Mouse (Mus musculus) erythroblast, embryonic 14.5 days (primary cell): ENCODE data around the gene Poc1a. TPM values are rescaled to one million over a fixed set of nuclear protein-coding genes. Genes with fewer than 3 reads are reported as not detected.

Experiments
- H3K27me3 ChIP-seq: 2 replicates; pipeline ENCODE4 v1.6.1; 2012; ENCODE audit warnings: inconsistent platforms; ENCODE audit not compliant: control insufficient read depth
- H3K36me3 ChIP-seq: 2 replicates; pipeline ENCODE4 v1.6.1; 2012; ENCODE audit warnings: mild to moderate bottlenecking, inconsistent platforms; ENCODE audit not compliant: control insufficient read depth
- H3K4me1 ChIP-seq: 2 replicates; pipeline ENCODE4 v1.6.1; 2012; ENCODE audit warnings: inconsistent platforms; ENCODE audit not compliant: control insufficient read depth
- H3K4me3 ChIP-seq: replicated peaks from 2 replicates; pipeline ENCODE3; 2012; ENCODE audit warnings: moderate library complexity, mild to moderate bottlenecking, inconsistent platforms
- H3K9me3 ChIP-seq: 2 replicates; pipeline ENCODE4 v1.6.1; 2012; ENCODE audit warnings: low read length, inconsistent platforms, mixed read lengths; ENCODE audit not compliant: control insufficient read depth
- GATA1 ChIP-seq: IDR thresholded peaks from 2 replicates; pipeline ENCODE4 v1.6.1; 2012; ENCODE audit warnings: low read length, inconsistent platforms, mixed read lengths
- TAL1 ChIP-seq: IDR thresholded peaks from 3 replicates; pipeline ENCODE4 v1.6.1; 2012; ENCODE audit warnings: low read length, inconsistent platforms, mixed read lengths
- polyA plus RNA-seq: library from polyadenylated mRNA; stranded (reverse); fragments of >175 nt; gene quantifications from 2 replicates; pipeline ENCODE4 v1.2.3, GENCODE M21; 2012

Gene Poc1a
- polyA plus RNA-seq, 1 experiment, result 1.8 TPM

GRCm38 (mm10) chr9:106237878-106238277, 43.0 kb upstream of the Poc1a start:
- TF ChIP-seq TAL1 (no peak), GATA1 (no peak)
- H3K4me3 ChIP-seq, result no peak overlapping the region
- no peaks in the 10 kb centered on the region for H3K4me1 ChIP-seq
- H3K9me3 ChIP-seq, result no peaks in the 10 kb centered on the region
- H3K36me3 ChIP-seq, result peaks cover 88% of the 10 kb centered on the region
- H3K27me3 ChIP-seq, result no peaks in the 10 kb centered on the region

GRCm38 (mm10) chr9:106241541-106242164, 39.2 kb upstream of the Poc1a start:
- Histone ChIP-seq H3K9me3 (no peaks in the 10 kb centered on the region), H3K4me1 (peaks cover 4% of the 10 kb centered on the region), H3K27me3 (no peaks in the 10 kb centered on the region), H3K36me3 (peaks cover 66% of the 10 kb centered on the region), H3K4me3 (no peak overlapping the region)
- TF ChIP-seq GATA1 (no peak), TAL1 (no peak)

GRCm38 (mm10) chr9:106242813-106243488, 37.9 kb upstream of the Poc1a start:
- Histone ChIP-seq H3K36me3 (peaks cover 54% of the 10 kb centered on the region), H3K4me3 (no peak overlapping the region), H3K9me3 (no peaks in the 10 kb centered on the region), H3K27me3 (no peaks in the 10 kb centered on the region), H3K4me1 (peaks cover 17% of the 10 kb centered on the region)
- TF ChIP-seq TAL1 (no peak), GATA1 (no peak)

- no peak for TF ChIP-seq TAL1
- TF ChIP-seq GATA1, result no peak
- Histone ChIP-seq H3K9me3 (no peaks in the 10 kb centered on the region), H3K4me3 (no peak overlapping the region), H3K4me1 (peaks cover 30% of the 10 kb centered on the region), H3K36me3 (peaks cover 5% of the 10 kb centered on the region), H3K27me3 (no peaks in the 10 kb centered on the region)
Measured at GRCm38 (mm10) chr9:106249550-106249949, 31.3 kb upstream of the Poc1a start.

GRCm38 (mm10) chr9:106250245-106250644, 30.6 kb upstream of the Poc1a start:
- Histone ChIP-seq H3K4me1 (peaks cover 30% of the 10 kb centered on the region), H3K36me3 (peaks cover 1% of the 10 kb centered on the region), H3K4me3 (no peak overlapping the region), H3K27me3 (no peaks in the 10 kb centered on the region), H3K9me3 (no peaks in the 10 kb centered on the region)
- no peak for TF ChIP-seq GATA1
- no peak for TF ChIP-seq TAL1

GRCm38 (mm10) chr9:106251066-106251465, 29.8 kb upstream of the Poc1a start:
- Histone ChIP-seq H3K4me1 (peaks cover 30% of the 10 kb centered on the region), H3K9me3 (no peaks in the 10 kb centered on the region), H3K4me3 (no peak overlapping the region), H3K27me3 (no peaks in the 10 kb centered on the region), H3K36me3 (no peaks in the 10 kb centered on the region)
- TF ChIP-seq TAL1 (no peak), GATA1 (no peak)

- no peaks in the 10 kb centered on the region for H3K9me3 ChIP-seq
- H3K4me1 ChIP-seq, result peaks cover 7% of the 10 kb centered on the region
- H3K27me3 ChIP-seq, result peaks cover 2% of the 10 kb centered on the region; the same call in 1 of the 2 replicates
- H3K36me3 ChIP-seq, result no peaks in the 10 kb centered on the region
- TF ChIP-seq GATA1 (no peak), TAL1 (no peak)
- H3K4me3 ChIP-seq, result no peak overlapping the region
Measured at GRCm38 (mm10) chr9:106254001-106254400, 26.9 kb upstream of the Poc1a start.

- Histone ChIP-seq H3K4me3 (no peak overlapping the region), H3K36me3 (no peaks in the 10 kb centered on the region), H3K9me3 (no peaks in the 10 kb centered on the region), H3K27me3 (peaks cover 2% of the 10 kb centered on the region; the same call in 1 of the 2 replicates), H3K4me1 (no peaks in the 10 kb centered on the region)
- no peak for TF ChIP-seq TAL1
- TF ChIP-seq GATA1, result no peak
Measured at GRCm38 (mm10) chr9:106258412-106258811, 22.4 kb upstream of the Poc1a start.

- no peak overlapping the region for H3K4me3 ChIP-seq
- peaks cover 2% of the 10 kb centered on the region; the same call in 1 of the 2 replicates for H3K27me3 ChIP-seq
- H3K36me3 ChIP-seq, result no peaks in the 10 kb centered on the region
- no peaks in the 10 kb centered on the region for H3K4me1 ChIP-seq
- TF ChIP-seq GATA1 (no peak), TAL1 (no peak)
- no peaks in the 10 kb centered on the region for H3K9me3 ChIP-seq
Measured at GRCm38 (mm10) chr9:106258990-106259389, 21.9 kb upstream of the Poc1a start.
